ENCODE assay signal across 8 mouse cellular contexts in the genomic region with DNA sequence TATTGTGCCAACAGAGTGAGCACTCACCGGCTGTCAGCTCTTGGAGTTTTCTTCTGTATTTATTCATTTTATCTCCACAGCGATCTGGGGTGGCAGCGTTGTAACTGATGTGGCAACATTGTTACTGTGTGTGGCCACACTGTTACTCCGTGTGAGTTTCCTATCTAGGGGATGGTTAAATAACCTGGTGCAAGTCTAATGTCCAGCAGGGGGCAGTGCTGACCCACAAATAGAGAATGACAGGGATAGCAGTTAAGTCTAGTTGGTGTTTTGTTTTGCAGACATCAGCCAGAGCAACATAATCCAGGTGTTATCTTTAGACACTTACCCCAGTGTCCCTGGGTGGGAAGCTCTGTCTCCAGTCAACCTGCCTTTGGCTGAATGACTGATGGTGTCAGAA. TPM values are rescaled to one million over a fixed set of nuclear protein-coding genes. Genes with fewer than 3 reads are reported as not detected.
A peak's percentile ranks its signal among the peaks of the same experiment; 100 is the strongest.
DNase-seq lines count a peak whose midpoint lies in the region; ATAC-seq and TF ChIP-seq lines count a peak whose summit lies in the region.

No protein-coding gene starts in this region.

- H3K27ac ChIP-seq in cortical plate, adult 2 months (ENCODE audit: insufficient read depth, low read length) = no peak overlapping the region
- no peak overlapping the region for H3K27ac ChIP-seq in liver, embryonic 14.5 days

- 7% methylated on average over 4 of the region's 4 CpGs for WGBS in liver, embryonic 14.5 days (ENCODE audit: insufficient replicate concordance)

- H3K9me3 ChIP-seq in liver, embryonic 14.5 days (ENCODE audit: control insufficient read depth, low read length) = no peaks in the 10 kb centered on the region

- no peak overlapping the region for H3K4me2 ChIP-seq in liver, embryonic 14.5 days (ENCODE audit: low read depth)

- H3K4me1 ChIP-seq in cortical plate, adult 2 months (ENCODE audit: control insufficient read depth, insufficient read depth, low read length) = no peaks in the 10 kb centered on the region
- H3K4me1 ChIP-seq in liver, embryonic 14.5 days (replicated peaks; ENCODE audit: control insufficient read depth in 2 of 2, insufficient read depth in 2 of 2, low read length in 1 of 2) = no peaks in the 10 kb centered on the region

- intact Hi-C loops in gastrocnemius, postnatal 36 days (cut with DNase I) = no loop called here

- TF ChIP-seq EP300 in liver, embryonic 14.5 days (IDR thresholded peaks at IDR 0.05; ENCODE audit: low read depth) = no peak

- no peak for ATAC-seq in liver, embryonic 14.5 days (ENCODE audit: insufficient read depth)

- no peaks in the 10 kb centered on the region for H3K27me3 ChIP-seq in liver, embryonic 14.5 days (ENCODE audit: control insufficient read depth, insufficient read depth, low read length)

- no peak for TF ChIP-seq POLR2A in cortical plate, adult 2 months (IDR thresholded peaks at IDR 0.05; ENCODE audit: extremely low read depth, insufficient read depth, low read length)

- H3K9ac ChIP-seq in liver, embryonic 14.5 days (replicated peaks) = no peak overlapping the region

- H3K4me3 ChIP-seq in cortical plate, adult 2 months (ENCODE audit: insufficient read depth, low read length) = no peak overlapping the region
- H3K4me3 ChIP-seq in liver, embryonic 14.5 days (ENCODE audit: insufficient read depth in 1 of 2, low read depth in 2 of 2, low read length in 2 of 2) = no peak overlapping the region

- peak; percentile 85 for DNase-seq in CD4-positive helper T cell, adult 2 months (ENCODE audit: low read depth, low spot score)
- DNase-seq in adrenal gland, adult (ENCODE audit: inconsistent age in 2 of 2, low spot score in 1 of 2) = peak; percentile 67 to 92
- peak; percentile 65 to 76 for DNase-seq in gastrocnemius, postnatal 36 days
- peak; percentile 92 for DNase-seq in kidney, postnatal 10 days
- DNase-seq in liver, embryonic 14.5 days (ENCODE audit: low read depth in 3 of 3, low spot score in 3 of 3) = peak; percentile 41 to 62 (median 59)
- peak; percentile 69 for DNase-seq in ovary, postnatal 14 days (ENCODE audit: low spot score)
- peak; percentile 89 for DNase-seq in thymus, postnatal 14 days

- TF ChIP-seq CTCF in cortical plate, adult 2 months (IDR thresholded peaks at IDR 0.05; ENCODE audit: extremely low read depth, insufficient read depth, low read length) = peak; percentile 84
- TF ChIP-seq CTCF in liver, embryonic 14.5 days (IDR thresholded peaks at IDR 0.05; ENCODE audit: low read depth) = peak; percentile 88

- H3K36me3 ChIP-seq in liver, embryonic 14.5 days (replicated peaks; ENCODE audit: control insufficient read depth, insufficient read depth, low read depth) = no peaks in the 10 kb centered on the region

RNA-seq across cellular contexts. Expression of gene Actr1b, which starts 23.1 kb away (rescaled TPM):
- 479 and 532 TPM in 2 replicates for polyA plus RNA-seq in cortical plate, adult 2 months (2012; rRNA removed)
- 100 to 1,000 TPM; 117 to 148 TPM for total RNA-seq in gastrocnemius, postnatal 36 days (2021)
- 20.7 and 27.5 TPM in 2 replicates for polyA plus RNA-seq in liver, embryonic 14.5 days (2012; rRNA removed)
- polyA plus RNA-seq in liver, embryonic 14.5 days (2014; fragmentation: Nextera tagmentation; extraction: Ambion mirVana) = 21.4 and 22.2 TPM in 2 replicates

RNA-seq across cellular contexts. Expression of gene Zap70, which starts 24.3 kb away (rescaled TPM):
- 2.0 and 2.2 TPM in 2 replicates for polyA plus RNA-seq in cortical plate, adult 2 months (2012; rRNA removed)
- total RNA-seq in gastrocnemius, postnatal 36 days (2021) = under 1 TPM in 1 of 2 experiments, not detected in 1; 0.89 TPM
- 0.04 and 0.06 TPM in 2 replicates for polyA plus RNA-seq in liver, embryonic 14.5 days (2012; rRNA removed)
- polyA plus RNA-seq in liver, embryonic 14.5 days (2014; fragmentation: Nextera tagmentation; extraction: Ambion mirVana) = not detected in 2 replicates

RNA-seq across cellular contexts. Expression of gene 4933424G06Rik, which starts 27.4 kb away (rescaled TPM):
- polyA plus RNA-seq in cortical plate, adult 2 months (2012; rRNA removed) = 0.15 and 0.62 TPM in 2 replicates
- total RNA-seq in gastrocnemius, postnatal 36 days (2021) = under 1 TPM in 1 of 2 experiments, not detected in 1; 0.49 TPM
- polyA plus RNA-seq in liver, embryonic 14.5 days (2012; rRNA removed) = not detected in 2 replicates
- not detected in 2 replicates for polyA plus RNA-seq in liver, embryonic 14.5 days (2014; fragmentation: Nextera tagmentation; extraction: Ambion mirVana)

RNA-seq across cellular contexts. Expression of gene Cox5b, which starts 46.1 kb away (rescaled TPM):
- 654 and 745 TPM in 2 replicates for polyA plus RNA-seq in cortical plate, adult 2 months (2012; rRNA removed)
- total RNA-seq in gastrocnemius, postnatal 36 days (2021) = 1,000 to 10,000 TPM; 1,244 to 1,300 TPM
- 179 and 292 TPM in 2 replicates for polyA plus RNA-seq in liver, embryonic 14.5 days (2012; rRNA removed)
- 515 and 525 TPM in 2 replicates for polyA plus RNA-seq in liver, embryonic 14.5 days (2014; fragmentation: Nextera tagmentation; extraction: Ambion mirVana)

RNA-seq across cellular contexts. Expression of gene Fam178b, which starts 54.3 kb away (rescaled TPM):
- polyA plus RNA-seq in cortical plate, adult 2 months (2012; rRNA removed) = 0.89 and 1.3 TPM in 2 replicates
- 1 to 10 TPM in 1 of 2 experiments, not detected in 1; 1.2 TPM for total RNA-seq in gastrocnemius, postnatal 36 days (2021)
- polyA plus RNA-seq in liver, embryonic 14.5 days (2012; rRNA removed) = 0.21 TPM in 2 replicates
- 0.27 TPM in 1 of 2 replicates, not detected in the other for polyA plus RNA-seq in liver, embryonic 14.5 days (2014; fragmentation: Nextera tagmentation; extraction: Ambion mirVana)

Comparison
In these comparisons a context has a peak if more than half of its experiments do, and no peak if none do; other contexts are left out.
1. RNA of gene Actr1b, which starts 23.1 kb away (polyA plus RNA-seq): 479 to 532 TPM in cortical plate, adult 2 months; 20.7 to 27.5 TPM in liver, embryonic 14.5 days; every median in the first group is over 10 times any median in the second.
2. Peak in every context shown above with its lines, with median percentiles within 50 percentile points of each other: DNase-seq.